10 mouse cellular contexts compared by ENCODE assay signal in the genomic region with DNA sequence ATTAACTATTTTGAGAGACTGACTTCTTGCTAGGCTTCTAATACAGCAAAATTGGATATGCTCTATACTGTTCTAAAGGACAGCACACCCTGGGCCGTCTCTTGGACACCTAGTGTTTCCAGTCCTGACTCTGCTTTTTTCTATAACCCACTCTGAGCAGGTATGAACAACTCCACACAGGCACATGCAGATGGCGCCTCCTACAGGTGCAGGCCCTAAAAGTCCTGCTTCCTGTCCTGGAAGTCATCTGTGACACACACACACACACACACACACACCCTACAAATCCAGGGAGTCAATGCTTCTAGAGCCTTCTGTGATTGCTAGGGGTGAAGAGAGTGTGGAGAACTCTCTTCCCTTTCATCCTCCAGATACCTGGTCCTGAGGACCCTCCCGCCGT. TPM values are rescaled to one million over a fixed set of nuclear protein-coding genes. Genes with fewer than 3 reads are reported as not detected.
DNase-seq lines count a peak whose midpoint lies in the region; ATAC-seq and TF ChIP-seq lines count a peak whose summit lies in the region.
"Had no signal": no experiment of that assay in that cellular context is flagged by ENCODE, and none has a peak within 500 bp of the region (broad histone marks: within the 10 kb centered on the region; RNA-seq: fewer than 3 reads in every experiment).

No protein-coding gene starts in this region.

- no peak for ATAC-seq in midbrain, postnatal 0 days (ENCODE audit: low FRiP score)
- ATAC-seq in midbrain, embryonic 11.5 days (ENCODE audit: low FRiP score), result no peak
- ATAC-seq in forebrain, embryonic 14.5 days, result no peak
- ATAC-seq in megakaryocyte progenitor cell, adult 5-6 weeks (replicated peaks; ENCODE audit: poor library complexity), result no peak

- H3K4me2 ChIP-seq in midbrain, postnatal 0 days (ENCODE audit: low read depth, low read length, poor library complexity, severe bottlenecking), result no peak overlapping the region
- no peak overlapping the region for H3K4me2 ChIP-seq in midbrain, embryonic 11.5 days
- H3K4me2 ChIP-seq in forebrain, embryonic 14.5 days (ENCODE audit: low read length), result no peak overlapping the region
- H3K4me2 ChIP-seq: embryonic facial prominence, embryonic 12.5 days had no signal

- no peaks in the 10 kb centered on the region for H3K9me3 ChIP-seq in midbrain, postnatal 0 days (ENCODE audit: low read length)
- H3K9me3 ChIP-seq in midbrain, embryonic 11.5 days (ENCODE audit: control insufficient read depth, low read length), result no peaks in the 10 kb centered on the region
- no peaks in the 10 kb centered on the region for H3K9me3 ChIP-seq in forebrain, embryonic 14.5 days (replicated peaks; ENCODE audit: control insufficient read depth, low read length)
- H3K9me3 ChIP-seq: embryonic facial prominence, embryonic 12.5 days had no signal

- WGBS in midbrain, postnatal 0 days, result 89% methylated on average over 4 of the region's 4 CpGs
- WGBS in midbrain, embryonic 11.5 days, result 87% methylated on average over 4 of the region's 4 CpGs
- WGBS in forebrain, embryonic 14.5 days, result 86% methylated on average over 4 of the region's 4 CpGs

- peak; percentile 43 to 56 for DNase-seq in cerebellum, adult 18-20 months
- DNase-seq in cerebellum, adult 9-11 months, result no peak
- DNase-seq in midbrain, postnatal 0 days (ENCODE audit: low spot score), result no peak
- DNase-seq in midbrain, embryonic 11.5 days (ENCODE audit: low spot score, missing footprints), result no peak
- peak; percentile 63 to 65 for DNase-seq in kidney, postnatal 25 days
- DNase-seq in thymus, postnatal 10 days (ENCODE audit: low spot score in 2 of 2), result peak; percentile 61 to 79
- no peak for DNase-seq in forebrain, embryonic 14.5 days (ENCODE audit: low spot score)

- no peaks in the 10 kb centered on the region for H3K4me1 ChIP-seq in midbrain, postnatal 0 days (ENCODE audit: insufficient read depth, low read length)
- no peaks in the 10 kb centered on the region for H3K4me1 ChIP-seq in midbrain, embryonic 11.5 days (ENCODE audit: control insufficient read depth, insufficient read depth, low read length)
- H3K4me1 ChIP-seq in forebrain, embryonic 14.5 days (ENCODE audit: control insufficient read depth, insufficient read depth, low read length), result no peaks in the 10 kb centered on the region

- no peak overlapping the region for H3K9ac ChIP-seq in midbrain, postnatal 0 days (replicated peaks; ENCODE audit: low read length, poor library complexity, severe bottlenecking)
- no peak overlapping the region for H3K9ac ChIP-seq in midbrain, embryonic 11.5 days (ENCODE audit: low read length)
- no peak overlapping the region for H3K9ac ChIP-seq in forebrain, embryonic 14.5 days (ENCODE audit: low read length)
- H3K9ac ChIP-seq: embryonic facial prominence, embryonic 12.5 days had no signal

- H3K27ac ChIP-seq in midbrain, postnatal 0 days (ENCODE audit: low read depth, low read length), result no peak overlapping the region
- no peak overlapping the region for H3K27ac ChIP-seq in midbrain, embryonic 11.5 days (ENCODE audit: low read depth, low read length)
- no peak overlapping the region for H3K27ac ChIP-seq in forebrain, embryonic 14.5 days (ENCODE audit: low read depth, low read length)
- H3K27ac ChIP-seq: embryonic facial prominence, embryonic 12.5 days had no signal

- peak; percentile 42 for TF ChIP-seq CTCF in midbrain, postnatal 0 days (IDR thresholded peaks at IDR 0.05)

- no peaks in the 10 kb centered on the region for H3K27me3 ChIP-seq in midbrain, postnatal 0 days (ENCODE audit: insufficient read depth, low read length)
- no peaks in the 10 kb centered on the region for H3K27me3 ChIP-seq in midbrain, embryonic 11.5 days (ENCODE audit: control insufficient read depth, insufficient read depth, low read length)
- no peaks in the 10 kb centered on the region for H3K27me3 ChIP-seq in forebrain, embryonic 14.5 days (replicated peaks; ENCODE audit: control insufficient read depth, insufficient read depth, low read length)
- H3K27me3 ChIP-seq: embryonic facial prominence, embryonic 12.5 days had no signal

- no peak overlapping the region for H3K4me3 ChIP-seq in midbrain, postnatal 0 days (ENCODE audit: low read depth, low read length)
- H3K4me3 ChIP-seq in midbrain, embryonic 11.5 days (ENCODE audit: low read depth, low read length), result no peak overlapping the region
- no peak overlapping the region for H3K4me3 ChIP-seq in forebrain, embryonic 14.5 days (ENCODE audit: low read depth, low read length)
- H3K4me3 ChIP-seq: embryonic facial prominence, embryonic 12.5 days had no signal

- no peaks in the 10 kb centered on the region for H3K36me3 ChIP-seq in midbrain, postnatal 0 days (ENCODE audit: insufficient read depth, low read length)
- no peaks in the 10 kb centered on the region for H3K36me3 ChIP-seq in midbrain, embryonic 11.5 days (ENCODE audit: control insufficient read depth, insufficient read depth, low read length)
- no peaks in the 10 kb centered on the region for H3K36me3 ChIP-seq in forebrain, embryonic 14.5 days (ENCODE audit: control insufficient read depth, insufficient read depth, low read length)
- H3K36me3 ChIP-seq: embryonic facial prominence, embryonic 12.5 days; G1E had no signal

RNA-seq across cellular contexts. Expression of a gene that starts 40.8 kb away (rescaled TPM):
- total RNA-seq in midbrain, postnatal 0 days (2014; rRNA removed), result 0.28 and 3.1 TPM in 2 replicates
- 0.83 and 1.3 TPM in 2 replicates for polyA plus RNA-seq in midbrain, postnatal 0 days (2015; fragmentation: Nextera tagmentation; extraction: Ambion mirVana)
- polyA plus RNA-seq in midbrain, embryonic 11.5 days (2014; fragmentation: Nextera tagmentation; extraction: Ambion mirVana), result 1.7 and 2.3 TPM in 2 replicates
- 0.94 and 1.5 TPM in 2 replicates for polyA plus RNA-seq in forebrain, embryonic 14.5 days (2014; fragmentation: Nextera tagmentation; extraction: Ambion mirVana)
- total RNA-seq in megakaryocyte progenitor cell, adult 5-6 weeks (2015), result 8.2 and 9.0 TPM in 2 replicates
- 29.2 and 41.9 TPM in 2 replicates for total RNA-seq in megakaryocyte progenitor cell, adult 5-6 weeks (2017)
- total RNA-seq: G1E had no signal
- polyA plus RNA-seq: G1E had no signal

RNA-seq across cellular contexts. Expression of a gene that starts 46.8 kb away (rescaled TPM):
- total RNA-seq in midbrain, postnatal 0 days (2014; rRNA removed), result 15.8 and 18.4 TPM in 2 replicates
- polyA plus RNA-seq in midbrain, postnatal 0 days (2015; fragmentation: Nextera tagmentation; extraction: Ambion mirVana), result 0.56 and 1.0 TPM in 2 replicates
- polyA plus RNA-seq in midbrain, embryonic 11.5 days (2014; fragmentation: Nextera tagmentation; extraction: Ambion mirVana), result 0.11 and 0.29 TPM in 2 replicates
- polyA plus RNA-seq in forebrain, embryonic 14.5 days (2014; fragmentation: Nextera tagmentation; extraction: Ambion mirVana), result 0.24 TPM in 1 of 2 replicates, not detected in the other
- 12.9 and 18.0 TPM in 2 replicates for total RNA-seq in megakaryocyte progenitor cell, adult 5-6 weeks (2015)
- 38.1 and 46.1 TPM in 2 replicates for total RNA-seq in megakaryocyte progenitor cell, adult 5-6 weeks (2017)
- total RNA-seq: G1E had no signal
- polyA plus RNA-seq: G1E had no signal

Comparison
In these comparisons a context has a peak if more than half of its experiments do, and no peak if none do; other contexts are left out.
1. DNase-seq: peak in cerebellum, adult 18-20 months (2 of 2), kidney, postnatal 25 days (2 of 2) and thymus, postnatal 10 days (2 of 2); none in cerebellum, adult 9-11 months (single experiment), midbrain, postnatal 0 days (single experiment), midbrain, embryonic 11.5 days (single experiment) and forebrain, embryonic 14.5 days (single experiment).